Mouse (Mus musculus) layer of hippocampus, adult 18-20 months (tissue): ENCODE results near the gene Baiap2l2. TPM values are rescaled to one million over a fixed set of nuclear protein-coding genes. Genes with fewer than 3 reads are reported as not detected.
"Not testable (repeated sequence)": the region's sequence is repeated elsewhere in the genome, so short reads cannot be mapped to it uniquely, and the experiment has no call there.

Experiments
- DNase-seq, 2 experiments: peaks; one replicate each; pipeline ENCODE4 v3.0.0; 2022; ENCODE audit warnings: low spot score in 2 of 2
- total RNA-seq, 2 experiments: library from RNA; stranded (reverse); gene quantifications; 2 replicates each; pipeline ENCODE4 v1.2.3; 2021

The Baiap2l2 gene
- total RNA-seq, 2 experiments from 2014 or later = 1.9 to 4.8 TPM

- DNase-seq = no peak
These were observed 23.0 kb downstream of the Baiap2l2 start for GRCm38 (mm10) chr15:79262375-79262774.

GRCm38 (mm10) chr15:79261757-79262156, 23.6 kb downstream of the Baiap2l2 start:
- DNase-seq = no peak

- DNase-seq = peak in 1 of 2 experiments; percentile 29
These were observed 24.1 kb downstream of the Baiap2l2 start for GRCm38 (mm10) chr15:79261095-79261725.

GRCm38 (mm10) chr15:79258521-79258920, 26.8 kb downstream of the Baiap2l2 start:
- DNase-seq = no peak

GRCm38 (mm10) chr15:79254661-79255060, 30.7 kb downstream of the Baiap2l2 start, which contains the start of gene Slc16a8:
Gene Slc16a8 (minus strand): TSS chr15:79254761.
- no peak for DNase-seq

GRCm38 (mm10) chr15:79252580-79252979, 32.8 kb downstream of the Baiap2l2 start:
- DNase-seq = no peak

- peak in 1 of 2 experiments; percentile 38 for DNase-seq
These were observed 33.4 kb downstream of the Baiap2l2 start for GRCm38 (mm10) chr15:79251781-79252491.

- DNase-seq = no peak
These were observed 34.2 kb downstream of the Baiap2l2 start for GRCm38 (mm10) chr15:79251168-79251567.

GRCm38 (mm10) chr15:79250236-79250635, 35.1 kb downstream of the Baiap2l2 start:
- no peak for DNase-seq

GRCm38 (mm10) chr15:79245321-79245720, 40.0 kb downstream of the Baiap2l2 start:
- no peak for DNase-seq

- DNase-seq = no peak
These were observed 41.1 kb downstream of the Baiap2l2 start for GRCm38 (mm10) chr15:79244071-79244893.

- DNase-seq = peak; percentile 96 to 99
These were observed 41.9 kb downstream of the Baiap2l2 start for GRCm38 (mm10) chr15:79243234-79244042.

GRCm38 (mm10) chr15:79242574-79243233, 42.6 kb downstream of the Baiap2l2 start:
- DNase-seq = no peak

GRCm38 (mm10) chr15:79238036-79238435, 47.3 kb downstream of the Baiap2l2 start:
- DNase-seq = no peak

- DNase-seq = no peak
These were observed 50.1 kb downstream of the Baiap2l2 start for GRCm38 (mm10) chr15:79235268-79235667.

GRCm38 (mm10) chr15:79229058-79229821, 56.1 kb downstream of the Baiap2l2 start, which contains the start of the genes Pick1 and Gm49486:
Gene Pick1 (plus strand): TSS chr15:79229173.
Gene Gm49486 (plus strand): TSS chr15:79229391.
- DNase-seq = peak; percentile 80 to 89

- not testable (repeated sequence) for DNase-seq
These were observed 59.6 kb downstream of the Baiap2l2 start for GRCm38 (mm10) chr15:79225780-79226179.

- DNase-seq = peak; percentile 83 to 91
These were observed 60.7 kb downstream of the Baiap2l2 start for GRCm38 (mm10) chr15:79224685-79225084.

GRCm38 (mm10) chr15:79223641-79224040, 61.7 kb downstream of the Baiap2l2 start:
- DNase-seq = no peak
